Mouse (Mus musculus) midbrain, embryonic 11.5 days (tissue): ENCODE data around the gene Adamts3. TPM values are rescaled to one million over a fixed set of nuclear protein-coding genes. Genes with fewer than 3 reads are reported as not detected.

Experiments
- ATAC-seq: fragments of 200-750 bp; cut with Nextera tagmentation; 2 replicates; pipeline ENCODE4 v1.8.0; 2017; ENCODE audit warnings: moderate TSS enrichment, moderate library complexity; ENCODE audit not compliant: low FRiP score
- DNase-seq: peaks from one replicate; pipeline ENCODE4 v3.0.0; 2015; ENCODE audit warnings: low spot score; ENCODE audit errors: missing footprints
- H3K27ac ChIP-seq: fragments of 300-500 bp; sonication (generic); 2 replicates; pipeline ENCODE4 v1.5.1; 2014; ENCODE audit warnings: low read depth, low read length
- H3K27me3 ChIP-seq: fragments of 300-500 bp; sonication (generic); 2 replicates; pipeline ENCODE4 v1.6.1; 2014; ENCODE audit warnings: mild to moderate bottlenecking, low read length, moderate library complexity, mixed read lengths; ENCODE audit not compliant: control insufficient read depth, insufficient read depth
- H3K36me3 ChIP-seq: fragments of 300-500 bp; sonication (generic); 2 replicates; pipeline ENCODE4 v1.6.1; 2014; ENCODE audit warnings: mild to moderate bottlenecking, low read length, moderate library complexity, mixed read lengths; ENCODE audit not compliant: control insufficient read depth, insufficient read depth
- H3K4me1 ChIP-seq: fragments of 300-500 bp; sonication (generic); 2 replicates; pipeline ENCODE4 v1.6.1; 2014; ENCODE audit warnings: low read length; ENCODE audit not compliant: control insufficient read depth, insufficient read depth
- H3K4me2 ChIP-seq: fragments of 300-500 bp; sonication (generic); 2 replicates; pipeline ENCODE4 v1.6.1; 2014; ENCODE audit warnings: mild to moderate bottlenecking, moderate library complexity
- H3K4me3 ChIP-seq: fragments of 300-500 bp; sonication (generic); 2 replicates; pipeline ENCODE4 v1.5.1; 2014; ENCODE audit warnings: low read depth, low read length
- H3K9ac ChIP-seq: fragments of 300-500 bp; sonication (generic); 2 replicates; pipeline ENCODE4 v1.6.1; 2014; ENCODE audit warnings: low read length
- H3K9me3 ChIP-seq: fragments of 300-500 bp; sonication (generic); 2 replicates; pipeline ENCODE4 v1.6.1; 2016; ENCODE audit warnings: low read length; ENCODE audit not compliant: control insufficient read depth
- WGBS: fragments of 180-500 bp; shearing (Covaris S2); extraction: QIAGEN DNeasy Blood & Tissue Kit; methylation state at CpG from one replicate; pipeline ENCODE4 v1.1.7; 2014; 5-methylcytosine and 5-hydroxymethylcytosine counted together
- polyA plus RNA-seq: library from polyadenylated mRNA; unstranded; fragments of >200 nt; fragmentation: Nextera tagmentation; extraction: Ambion mirVana; gene quantifications from 2 replicates; pipeline ENCODE4 v1.2.1, GENCODE M21; 2014

The Adamts3 gene
- polyA plus RNA-seq, 1 experiment from 2014 or later = 4.9 TPM

GRCm38 (mm10) chr5:89748185-89748884, 134.8 kb downstream of the Adamts3 start:
- H3K36me3 ChIP-seq = no peaks in the 10 kb centered on the region
- no peak for ATAC-seq
- H3K4me3 ChIP-seq = no peak overlapping the region
- no peak overlapping the region for H3K9ac ChIP-seq
- no peaks in the 10 kb centered on the region for H3K4me1 ChIP-seq
- WGBS = 95% methylated on average over 2 of the region's 2 CpGs
- no peaks in the 10 kb centered on the region for H3K9me3 ChIP-seq
- no peak for DNase-seq
- H3K4me2 ChIP-seq = no peak overlapping the region
- no peak overlapping the region for H3K27ac ChIP-seq
- no peaks in the 10 kb centered on the region for H3K27me3 ChIP-seq

GRCm38 (mm10) chr5:89747149-89747659, 135.9 kb downstream of the Adamts3 start:
- 88% methylated on average over 5 of the region's 5 CpGs for WGBS

GRCm38 (mm10) chr5:89745112-89745511, 138.0 kb downstream of the Adamts3 start:
- Histone ChIP-seq H3K27me3 (no peaks in the 10 kb centered on the region), H3K9ac (no peak overlapping the region), H3K4me3 (no peak overlapping the region), H3K36me3 (no peaks in the 10 kb centered on the region), H3K27ac (no peak overlapping the region), H3K9me3 (no peaks in the 10 kb centered on the region), H3K4me1 (no peaks in the 10 kb centered on the region), H3K4me2 (no peak overlapping the region)
- 91% methylated on average over 2 of the region's 2 CpGs for WGBS
- DNase-seq (no peak), ATAC-seq (no peak)

More at GRCm38 (mm10) chr5:89747149-89747659, 135.9 kb downstream of the Adamts3 start:
- no peak overlapping the region for H3K27ac ChIP-seq
- no peaks in the 10 kb centered on the region for H3K36me3 ChIP-seq
- no peak overlapping the region for H3K4me2 ChIP-seq
- no peak overlapping the region for H3K9ac ChIP-seq
- no peak overlapping the region for H3K4me3 ChIP-seq
- DNase-seq (no peak), ATAC-seq (no peak)
- H3K9me3 ChIP-seq = no peaks in the 10 kb centered on the region
- H3K4me1 ChIP-seq = no peaks in the 10 kb centered on the region
- H3K27me3 ChIP-seq = no peaks in the 10 kb centered on the region

DNA sequence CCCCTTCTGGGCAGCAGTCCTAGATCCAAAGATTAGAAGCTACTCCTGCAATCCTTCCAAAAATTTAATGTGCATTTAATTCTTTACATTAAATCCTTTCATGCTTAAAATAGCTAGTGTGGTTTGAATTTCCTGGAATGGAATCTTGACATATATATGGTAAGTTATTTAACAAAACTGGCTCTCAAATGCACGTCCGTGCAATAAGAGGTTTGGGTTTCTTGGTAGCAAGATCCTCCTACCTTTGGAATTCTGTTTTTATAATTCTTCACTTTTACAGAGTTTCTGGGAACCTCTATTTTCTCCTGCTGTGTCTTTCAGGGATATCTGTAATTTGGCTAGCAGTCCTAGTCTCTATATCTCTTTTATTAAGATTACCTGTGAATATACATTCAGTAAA, 148.4 kb downstream of the Adamts3 start:
- no peaks in the 10 kb centered on the region for H3K27me3 ChIP-seq
- no peak overlapping the region for H3K9ac ChIP-seq
- no peak overlapping the region for H3K4me3 ChIP-seq
- H3K9me3 ChIP-seq = no peaks in the 10 kb centered on the region
- H3K27ac ChIP-seq = no peak overlapping the region
- DNase-seq = no peak
- 99% methylated on average over 2 of the region's 2 CpGs for WGBS
- H3K36me3 ChIP-seq = no peaks in the 10 kb centered on the region
- no peak overlapping the region for H3K4me2 ChIP-seq
- no peak for ATAC-seq
- no peaks in the 10 kb centered on the region for H3K4me1 ChIP-seq

DNA sequence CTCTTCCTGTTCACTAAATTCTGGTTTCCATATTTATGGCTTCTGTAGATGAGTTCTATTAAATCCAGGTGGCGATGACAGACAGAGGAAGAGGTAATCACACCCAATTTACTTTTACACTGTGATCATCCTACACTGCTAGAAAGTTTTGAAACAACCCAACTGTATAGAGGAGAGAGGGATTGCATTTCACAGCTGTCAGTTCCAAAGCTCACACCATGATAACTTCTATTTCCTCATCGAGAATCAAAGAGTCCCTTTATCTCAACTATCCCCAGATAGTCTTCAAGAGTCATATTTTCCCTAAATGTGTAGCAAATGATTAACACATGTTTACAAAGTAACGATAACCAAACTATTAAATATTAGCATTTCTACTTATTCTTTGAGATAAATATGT, 152.7 kb downstream of the Adamts3 start:
- WGBS = 92% methylated on average over 3 of the region's 3 CpGs
- no peaks in the 10 kb centered on the region; the same call in 1 of the 2 replicates for H3K9me3 ChIP-seq
- ATAC-seq (no peak), DNase-seq (no peak)
- H3K4me1 ChIP-seq = no peaks in the 10 kb centered on the region
- H3K27me3 ChIP-seq = no peaks in the 10 kb centered on the region
- H3K4me2 ChIP-seq = no peak overlapping the region
- no peak overlapping the region for H3K9ac ChIP-seq
- no peak overlapping the region for H3K4me3 ChIP-seq
- H3K36me3 ChIP-seq = no peaks in the 10 kb centered on the region
- no peak overlapping the region for H3K27ac ChIP-seq

GRCm38 (mm10) chr5:89728117-89728516, 155.0 kb downstream of the Adamts3 start:
- no peak for DNase-seq
- 81% methylated on average over 3 of the region's 3 CpGs for WGBS
- no peaks in the 10 kb centered on the region for H3K36me3 ChIP-seq

DNA sequence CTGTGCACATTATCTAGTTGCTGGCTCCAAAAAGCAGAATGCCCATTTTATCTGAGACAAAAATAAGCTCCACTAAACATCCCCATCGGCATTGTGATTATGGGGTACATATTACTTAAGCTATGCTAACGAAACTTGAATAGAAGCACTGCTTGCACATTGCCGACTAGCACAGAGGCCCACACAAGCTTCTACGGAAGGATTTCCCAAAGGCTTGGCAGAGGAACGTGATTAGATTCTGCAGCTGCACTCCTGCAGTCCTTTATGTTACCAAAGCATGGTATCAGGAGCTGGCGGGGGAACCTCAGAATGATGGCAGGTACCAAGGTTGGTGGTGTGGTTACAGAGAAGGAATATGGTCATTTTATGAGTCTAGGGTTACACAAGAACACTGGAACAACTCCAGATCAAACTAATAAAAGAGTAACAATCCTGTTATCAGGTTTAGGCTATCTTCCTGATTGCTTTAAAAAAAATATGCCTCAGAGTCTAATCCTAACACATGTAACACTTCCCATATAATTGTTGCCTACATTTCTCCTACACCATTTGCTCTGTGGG, 155.6 kb downstream of the Adamts3 start:
- H3K4me2 ChIP-seq = no peak overlapping the region
- H3K4me3 ChIP-seq = no peak overlapping the region
- H3K36me3 ChIP-seq = no peaks in the 10 kb centered on the region
- no peak for ATAC-seq
- no peak for DNase-seq
- WGBS = 86% methylated on average over 6 of the region's 6 CpGs
- H3K27ac ChIP-seq = no peak overlapping the region
- H3K4me1 ChIP-seq = no peaks in the 10 kb centered on the region
- no peak overlapping the region for H3K9ac ChIP-seq
- H3K27me3 ChIP-seq = no peaks in the 10 kb centered on the region
- H3K9me3 ChIP-seq = no peaks in the 10 kb centered on the region; the same call in 1 of the 2 replicates

More at GRCm38 (mm10) chr5:89728117-89728516, 155.0 kb downstream of the Adamts3 start:
- Histone ChIP-seq H3K9ac (no peak overlapping the region), H3K27ac (no peak overlapping the region), H3K4me3 (no peak overlapping the region), H3K9me3 (no peaks in the 10 kb centered on the region; the same call in 1 of the 2 replicates), H3K27me3 (no peaks in the 10 kb centered on the region), H3K4me1 (no peaks in the 10 kb centered on the region), H3K4me2 (no peak overlapping the region)
- no peak for ATAC-seq

DNA sequence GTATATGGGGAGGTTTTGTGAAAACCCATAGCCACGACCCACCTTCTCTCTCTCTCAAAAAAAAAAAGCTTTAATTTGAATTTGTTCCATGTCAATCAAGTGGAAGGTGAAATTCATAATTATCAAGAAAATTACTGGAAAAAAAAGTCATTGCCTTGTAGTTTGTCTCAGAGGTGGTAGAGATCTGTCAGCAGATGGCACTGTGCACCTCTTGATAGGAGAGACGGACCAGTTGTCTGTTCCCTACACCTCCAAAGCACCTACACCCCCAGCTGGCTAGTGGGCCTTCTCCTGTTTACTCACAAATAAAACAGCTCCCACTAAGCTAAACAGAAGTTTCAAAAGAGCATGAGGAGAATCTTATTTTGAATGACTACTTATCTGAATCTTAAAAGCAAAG, 168.6 kb downstream of the Adamts3 start:
- no peak overlapping the region for H3K27ac ChIP-seq
- whole genome bisulfite sequencing = 47% methylated on average over 2 of the region's 2 CpGs
- H3K9me3 ChIP-seq = no peaks in the 10 kb centered on the region
- no peaks in the 10 kb centered on the region for H3K36me3 ChIP-seq
- DNase-seq = no peak
- ATAC-seq = no peak
- no peaks in the 10 kb centered on the region for H3K4me1 ChIP-seq
- H3K9ac ChIP-seq = no peak overlapping the region
- no peak overlapping the region for H3K4me3 ChIP-seq
- no peak overlapping the region for H3K4me2 ChIP-seq
- no peaks in the 10 kb centered on the region for H3K27me3 ChIP-seq

DNA sequence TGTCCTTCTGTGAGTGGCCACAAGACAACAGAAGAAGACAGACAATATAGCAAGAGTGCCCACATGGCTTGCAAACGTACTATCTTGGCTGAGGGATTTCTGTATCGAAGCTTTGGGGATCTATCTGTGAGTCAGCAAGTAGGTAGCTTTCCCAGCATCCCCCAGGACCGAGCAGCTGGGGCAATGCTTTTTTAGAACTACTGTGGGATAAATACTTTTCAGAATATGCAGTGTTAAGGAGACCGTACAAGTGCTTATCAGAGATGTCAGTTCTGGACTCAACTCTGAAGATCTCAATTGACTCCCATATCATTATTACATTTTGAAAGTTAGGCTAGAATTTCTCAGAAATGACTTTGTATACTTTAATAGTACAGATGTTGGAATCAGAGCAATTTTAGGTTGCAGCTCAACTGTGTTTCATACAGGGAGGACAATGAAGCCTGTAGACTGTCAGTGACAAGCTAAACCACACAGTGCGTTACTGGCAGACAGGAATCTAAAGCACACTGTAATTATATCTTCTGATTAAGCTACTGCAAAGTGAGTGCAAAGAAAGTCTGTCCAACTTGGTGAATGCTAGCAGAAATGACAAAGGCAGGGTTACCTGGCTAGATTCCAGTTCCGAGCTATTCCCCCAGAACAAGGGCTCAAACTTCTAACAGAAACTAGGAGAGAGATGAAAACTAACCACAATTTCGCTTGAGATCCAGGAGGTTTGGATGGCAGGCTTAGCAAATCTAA, 171.8 kb downstream of the Adamts3 start:
- 91% methylated on average over 7 of the region's 7 CpGs for WGBS
- no peak overlapping the region for H3K27ac ChIP-seq
- H3K27me3 ChIP-seq = no peaks in the 10 kb centered on the region
- DNase-seq (no peak), ATAC-seq (no peak)
- no peaks in the 10 kb centered on the region for H3K36me3 ChIP-seq
- no peaks in the 10 kb centered on the region for H3K9me3 ChIP-seq
- no peak overlapping the region for H3K9ac ChIP-seq
- H3K4me3 ChIP-seq = no peak overlapping the region
- no peak overlapping the region for H3K4me2 ChIP-seq
- H3K4me1 ChIP-seq = no peaks in the 10 kb centered on the region
